In genomic region chr5:120815949-120816348, GRCm38 (mm10) we compare ENCODE assay signal across 9 mouse cellular contexts. TPM values are rescaled to one million over a fixed set of nuclear protein-coding genes. Genes with fewer than 3 reads are reported as not detected.
DNase-seq lines count a peak whose midpoint lies in the region; ATAC-seq and TF ChIP-seq lines count a peak whose summit lies in the region.
"Had no signal": no experiment of that assay in that cellular context is flagged by ENCODE, and none has a peak within 500 bp of the region (broad histone marks: within the 10 kb centered on the region; RNA-seq: fewer than 3 reads in every experiment).

No protein-coding gene starts in this region.

- no peak overlapping the region for H3K9ac ChIP-seq in intestine, postnatal 0 days (ENCODE audit: low read depth, low read length)
- H3K9ac ChIP-seq in intestine, embryonic 15.5 days, result no peak overlapping the region
- no peak overlapping the region for H3K9ac ChIP-seq in midbrain, embryonic 11.5 days (ENCODE audit: low read length)
- H3K9ac ChIP-seq: liver, embryonic 13.5 days had no signal

- no peaks in the 10 kb centered on the region for H3K27me3 ChIP-seq in intestine, postnatal 0 days (replicated peaks; ENCODE audit: control insufficient read depth, insufficient read depth, low read length)
- no peaks in the 10 kb centered on the region for H3K27me3 ChIP-seq in intestine, embryonic 15.5 days (replicated peaks)
- H3K27me3 ChIP-seq in G1E (ENCODE audit: insufficient read depth, low read length), result no peaks in the 10 kb centered on the region
- H3K27me3 ChIP-seq in midbrain, embryonic 11.5 days (ENCODE audit: control insufficient read depth, insufficient read depth, low read length), result no peaks in the 10 kb centered on the region
- H3K27me3 ChIP-seq in forebrain, embryonic 10.5 days (ENCODE audit: poor library complexity, severe bottlenecking), result no peaks in the 10 kb centered on the region
- H3K27me3 ChIP-seq: liver, embryonic 13.5 days had no signal

- peaks cover 6% of the 10 kb centered on the region; the same call in 1 of the 2 replicates for H3K36me3 ChIP-seq in intestine, postnatal 0 days (ENCODE audit: control insufficient read depth, insufficient read depth)
- H3K36me3 ChIP-seq in intestine, embryonic 15.5 days, result no peaks in the 10 kb centered on the region
- peaks cover 62% of the 10 kb centered on the region for H3K36me3 ChIP-seq in G1E (replicated peaks)
- H3K36me3 ChIP-seq in midbrain, embryonic 11.5 days (ENCODE audit: control insufficient read depth, insufficient read depth, low read length), result no peaks in the 10 kb centered on the region
- no peaks in the 10 kb centered on the region for H3K36me3 ChIP-seq in forebrain, embryonic 10.5 days (replicated peaks)
- H3K36me3 ChIP-seq: liver, embryonic 13.5 days had no signal

- no peak for ATAC-seq in intestine, postnatal 0 days
- no peak for ATAC-seq in intestine, embryonic 15.5 days
- ATAC-seq in G1E (ENCODE audit: extremely low read depth, insufficient number of reproducible peaks, low FRiP score, poor library complexity, severe bottlenecking), result no peak
- peak; percentile 31; the same call in 1 of the 2 replicates for ATAC-seq in megakaryocyte-erythroid progenitor cell, adult 5-6 weeks (replicated peaks; ENCODE audit: low FRiP score, low TSS enrichment, poor library complexity, severe bottlenecking)
- ATAC-seq in midbrain, embryonic 11.5 days (ENCODE audit: low FRiP score), result no peak

- no peak overlapping the region for H3K4me2 ChIP-seq in intestine, postnatal 0 days (replicated peaks; ENCODE audit: low read depth)
- no peak overlapping the region for H3K4me2 ChIP-seq in intestine, embryonic 15.5 days (replicated peaks)
- no peak overlapping the region for H3K4me2 ChIP-seq in midbrain, embryonic 11.5 days
- H3K4me2 ChIP-seq: liver, embryonic 13.5 days had no signal

- H3K27ac ChIP-seq in intestine, postnatal 0 days (ENCODE audit: low read depth, low read length), result no peak overlapping the region
- H3K27ac ChIP-seq in intestine, embryonic 15.5 days, result no peak overlapping the region
- H3K27ac ChIP-seq in midbrain, embryonic 11.5 days (ENCODE audit: low read depth, low read length), result no peak overlapping the region
- no peak overlapping the region for H3K27ac ChIP-seq in forebrain, embryonic 10.5 days
- H3K27ac ChIP-seq: liver, embryonic 13.5 days had no signal

- WGBS in intestine, postnatal 0 days, result 67% methylated on average over 3 of the region's 3 CpGs
- 68% methylated on average over 3 of the region's 3 CpGs for WGBS in intestine, embryonic 15.5 days
- 64% methylated on average over 3 of the region's 3 CpGs for WGBS in midbrain, embryonic 11.5 days
- 66% methylated on average over 3 of the region's 3 CpGs for WGBS in forebrain, embryonic 10.5 days

- TF ChIP-seq CTCF in intestine, postnatal 0 days (IDR thresholded peaks at IDR 0.05; ENCODE audit: low read depth), result peak; percentile 73
- TF ChIP-seq CTCF in G1E (IDR thresholded peaks at IDR 0.05; ENCODE audit: low read depth, low read length), result peak; percentile 55

- H3K4me1 ChIP-seq in intestine, postnatal 0 days (replicated peaks; ENCODE audit: control insufficient read depth, insufficient read depth, low read length), result 0 out of 2 replicates have a peak, but pooled peaks cover 4% of the 10 kb centered on the region
- peaks cover 8% of the 10 kb centered on the region for H3K4me1 ChIP-seq in intestine, embryonic 15.5 days (replicated peaks)
- peaks cover 37% of the 10 kb centered on the region for H3K4me1 ChIP-seq in G1E (ENCODE audit: insufficient read depth, low read depth, low read length)
- H3K4me1 ChIP-seq in midbrain, embryonic 11.5 days (ENCODE audit: control insufficient read depth, insufficient read depth, low read length), result no peaks in the 10 kb centered on the region
- peaks cover 16% of the 10 kb centered on the region for H3K4me1 ChIP-seq in forebrain, embryonic 10.5 days

- no peak overlapping the region for H3K4me3 ChIP-seq in intestine, postnatal 0 days (ENCODE audit: low read depth, low read length)
- no peak overlapping the region for H3K4me3 ChIP-seq in intestine, embryonic 15.5 days (replicated peaks)
- H3K4me3 ChIP-seq in G1E (ENCODE audit: low read depth, low read length), result no peak overlapping the region
- H3K4me3 ChIP-seq in midbrain, embryonic 11.5 days (ENCODE audit: low read depth, low read length), result no peak overlapping the region
- H3K4me3 ChIP-seq in forebrain, embryonic 10.5 days, result no peak overlapping the region
- H3K4me3 ChIP-seq: liver, embryonic 13.5 days had no signal

- no peaks in the 10 kb centered on the region for H3K9me3 ChIP-seq in intestine, postnatal 0 days (ENCODE audit: control insufficient read depth)
- H3K9me3 ChIP-seq in intestine, embryonic 15.5 days, result no peaks in the 10 kb centered on the region
- no peaks in the 10 kb centered on the region for H3K9me3 ChIP-seq in G1E (replicated peaks)
- H3K9me3 ChIP-seq in midbrain, embryonic 11.5 days (ENCODE audit: control insufficient read depth, low read length), result peaks cover 3% of the 10 kb centered on the region; the same call in 1 of the 2 replicates
- peaks cover 16% of the 10 kb centered on the region; the same call in 1 of the 2 replicates for H3K9me3 ChIP-seq in forebrain, embryonic 10.5 days
- H3K9me3 ChIP-seq: liver, embryonic 13.5 days had no signal

- no peak for DNase-seq in G1E (ENCODE audit: low spot score)
- peak; percentile 46 to 66 for DNase-seq in cerebellum, postnatal 10 days
- DNase-seq in thymus, postnatal 36 days, result peak; percentile 46 to 57
- no peak for DNase-seq in midbrain, embryonic 11.5 days (ENCODE audit: low spot score, missing footprints)
- DNase-seq in forebrain, embryonic 10.5 days (ENCODE audit: extremely low spot score, low spot score), result no peak
- DNase-seq: liver, embryonic 13.5 days had no signal

RNA-seq across cellular contexts. Expression of gene Oas1c, which starts 3.6 kb away (rescaled TPM):
- polyA plus RNA-seq in intestine, postnatal 0 days (2015; fragmentation: Nextera tagmentation; extraction: Ambion mirVana), result 1.0 and 1.2 TPM in 2 replicates
- 0.67 and 0.71 TPM in 2 replicates for polyA plus RNA-seq in intestine, embryonic 15.5 days (2015; fragmentation: Nextera tagmentation; extraction: Ambion mirVana)
- total RNA-seq in G1E (2014; fragmentation: Nextera tagmentation) (9.5 and 10.3 TPM in 2 replicates), G1E (2017) (4.3 and 6.4 TPM in 2 replicates)
- 0.25 and 0.29 TPM in 2 replicates for polyA plus RNA-seq in G1E (2012)
- total RNA-seq in megakaryocyte-erythroid progenitor cell, adult 5-6 weeks (2014; fragmentation: Nextera tagmentation), result 5.3 and 8.3 TPM in 2 replicates
- 3.1 and 26.4 TPM in 2 replicates for total RNA-seq in megakaryocyte-erythroid progenitor cell, adult 5-6 weeks (2017)
- 0.14 and 0.15 TPM in 2 replicates for polyA plus RNA-seq in midbrain, embryonic 11.5 days (2014; fragmentation: Nextera tagmentation; extraction: Ambion mirVana)
- polyA plus RNA-seq in forebrain, embryonic 10.5 days (2016; fragmentation: Nextera tagmentation; extraction: Ambion mirVana), result 0.33 and 0.41 TPM in 2 replicates

RNA-seq across cellular contexts. Expression of gene Oas1e, which starts 20.6 kb away (rescaled TPM):
- polyA plus RNA-seq in intestine, postnatal 0 days (2015; fragmentation: Nextera tagmentation; extraction: Ambion mirVana), result 0.10 TPM in 1 of 2 replicates, not detected in the other
- polyA plus RNA-seq in intestine, embryonic 15.5 days (2015; fragmentation: Nextera tagmentation; extraction: Ambion mirVana), result not detected in 2 replicates
- total RNA-seq in G1E (2014; fragmentation: Nextera tagmentation) (not detected in 2 replicates), G1E (2017) (0.12 TPM in 1 of 2 replicates, not detected in the other)
- not detected in 2 replicates for polyA plus RNA-seq in G1E (2012)
- not detected in 2 replicates for total RNA-seq in megakaryocyte-erythroid progenitor cell, adult 5-6 weeks (2014; fragmentation: Nextera tagmentation)
- total RNA-seq in megakaryocyte-erythroid progenitor cell, adult 5-6 weeks (2017), result not detected in 2 replicates
- polyA plus RNA-seq in midbrain, embryonic 11.5 days (2014; fragmentation: Nextera tagmentation; extraction: Ambion mirVana), result 0.12 TPM in 1 of 2 replicates, not detected in the other
- polyA plus RNA-seq in forebrain, embryonic 10.5 days (2016; fragmentation: Nextera tagmentation; extraction: Ambion mirVana), result not detected in 2 replicates
- polyA plus RNA-seq: liver, embryonic 13.5 days had no signal

RNA-seq across cellular contexts. Expression of gene Oas1f, which starts 31.2 kb away (rescaled TPM):
- not detected in 2 replicates for polyA plus RNA-seq in intestine, postnatal 0 days (2015; fragmentation: Nextera tagmentation; extraction: Ambion mirVana)
- polyA plus RNA-seq in intestine, embryonic 15.5 days (2015; fragmentation: Nextera tagmentation; extraction: Ambion mirVana), result not detected in 2 replicates
- total RNA-seq in G1E (2014; fragmentation: Nextera tagmentation) (not detected in 2 replicates), G1E (2017) (not detected in 2 replicates)
- not detected in 2 replicates for polyA plus RNA-seq in G1E (2012)
- not detected in 2 replicates for total RNA-seq in megakaryocyte-erythroid progenitor cell, adult 5-6 weeks (2014; fragmentation: Nextera tagmentation)
- total RNA-seq in megakaryocyte-erythroid progenitor cell, adult 5-6 weeks (2017), result not detected in 2 replicates
- 0.08 TPM in 1 of 2 replicates, not detected in the other for polyA plus RNA-seq in midbrain, embryonic 11.5 days (2014; fragmentation: Nextera tagmentation; extraction: Ambion mirVana)
- polyA plus RNA-seq in forebrain, embryonic 10.5 days (2016; fragmentation: Nextera tagmentation; extraction: Ambion mirVana), result not detected in 2 replicates
- polyA plus RNA-seq: liver, embryonic 13.5 days had no signal

RNA-seq across cellular contexts. Expression of gene Oas3, which starts 38.5 kb away (rescaled TPM):
- 0.66 and 0.78 TPM in 2 replicates for polyA plus RNA-seq in intestine, postnatal 0 days (2015; fragmentation: Nextera tagmentation; extraction: Ambion mirVana)
- polyA plus RNA-seq in intestine, embryonic 15.5 days (2015; fragmentation: Nextera tagmentation; extraction: Ambion mirVana), result 0.20 TPM in 2 replicates
- total RNA-seq in G1E (2014; fragmentation: Nextera tagmentation) (0.97 and 2.0 TPM in 2 replicates), G1E (2017) (0.60 and 0.76 TPM in 2 replicates)
- 0.26 and 0.28 TPM in 2 replicates for polyA plus RNA-seq in G1E (2012)
- total RNA-seq in megakaryocyte-erythroid progenitor cell, adult 5-6 weeks (2014; fragmentation: Nextera tagmentation), result 2.3 and 4.2 TPM in 2 replicates
- total RNA-seq in megakaryocyte-erythroid progenitor cell, adult 5-6 weeks (2017), result 1.8 and 2.0 TPM in 2 replicates
- 0.11 and 0.20 TPM in 2 replicates for polyA plus RNA-seq in midbrain, embryonic 11.5 days (2014; fragmentation: Nextera tagmentation; extraction: Ambion mirVana)
- 0.07 and 0.14 TPM in 2 replicates for polyA plus RNA-seq in forebrain, embryonic 10.5 days (2016; fragmentation: Nextera tagmentation; extraction: Ambion mirVana)

RNA-seq across cellular contexts. Expression of gene Oas1h, which starts 45.3 kb away (rescaled TPM):
- not detected in 2 replicates for polyA plus RNA-seq in intestine, postnatal 0 days (2015; fragmentation: Nextera tagmentation; extraction: Ambion mirVana)
- polyA plus RNA-seq in intestine, embryonic 15.5 days (2015; fragmentation: Nextera tagmentation; extraction: Ambion mirVana), result not detected in 2 replicates
- not detected in 2 replicates for total RNA-seq in G1E (2014; fragmentation: Nextera tagmentation)
- total RNA-seq in G1E (2017), result not detected in 2 replicates
- not detected in 2 replicates for polyA plus RNA-seq in G1E (2012)
- total RNA-seq in megakaryocyte-erythroid progenitor cell, adult 5-6 weeks (2014; fragmentation: Nextera tagmentation), result not detected in 2 replicates
- not detected in 2 replicates for total RNA-seq in megakaryocyte-erythroid progenitor cell, adult 5-6 weeks (2017)
- polyA plus RNA-seq in midbrain, embryonic 11.5 days (2014; fragmentation: Nextera tagmentation; extraction: Ambion mirVana), result not detected in 2 replicates
- polyA plus RNA-seq in forebrain, embryonic 10.5 days (2016; fragmentation: Nextera tagmentation; extraction: Ambion mirVana), result not detected in 2 replicates
- polyA plus RNA-seq: liver, embryonic 13.5 days had no signal

Comparison
In these comparisons a context has a peak if more than half of its experiments do, and no peak if none do; other contexts are left out.
1. DNase-seq: peak in cerebellum, postnatal 10 days (2 of 2) and thymus, postnatal 36 days (2 of 2); none in G1E (single experiment), midbrain, embryonic 11.5 days (single experiment) and forebrain, embryonic 10.5 days (single experiment).